Mouse (Mus musculus) heart, adult 2 months (tissue): ENCODE measurements around the gene Rhoc. TPM values are rescaled to one million over a fixed set of nuclear protein-coding genes. Genes with fewer than 3 reads are reported as not detected.
A peak's percentile ranks its signal among the peaks of the same experiment; 100 is the strongest.
"Not testable (repeated sequence)": the region's sequence is repeated elsewhere in the genome, so short reads cannot be mapped to it uniquely, and the experiment has no call there.

Experiments
- DNase-seq, 2 experiments: peaks; one replicate each; pipeline ENCODE4 v3.0.0; 2021
- H3K27ac ChIP-seq: fragments of 200-600 bp; 2 replicates; pipeline ENCODE4 v1.8.1; 2022
- H3K27me3 ChIP-seq: fragments of 200-500 bp; 2 replicates; pipeline ENCODE4 v1.6.1; 2012; ENCODE audit warnings: mild to moderate bottlenecking, low read length, inconsistent platforms, mixed read lengths; ENCODE audit not compliant: control insufficient read depth, insufficient read depth
- H3K36me3 ChIP-seq: fragments of 200-500 bp; 2 replicates; pipeline ENCODE4 v1.6.1; 2012; ENCODE audit warnings: low read length, inconsistent platforms; ENCODE audit not compliant: control insufficient read depth, insufficient read depth
- H3K4me1 ChIP-seq: fragments of 200-500 bp; 2 replicates; pipeline ENCODE4 v1.6.1; 2011; ENCODE audit warnings: low read length; ENCODE audit not compliant: control insufficient read depth, insufficient read depth
- H3K4me3 ChIP-seq: fragments of 200-600 bp; 2 replicates; pipeline ENCODE4 v1.8.1; 2022
- H3K79me2 ChIP-seq: fragments of 200-500 bp; replicated peaks from 2 replicates; pipeline ENCODE4 v1.6.1; 2012; ENCODE audit warnings: mild to moderate bottlenecking, inconsistent platforms, low read length, moderate library complexity, mixed read lengths; ENCODE audit not compliant: control insufficient read depth, insufficient read depth
- H3K9ac ChIP-seq: fragments of 200-500 bp; 2 replicates; pipeline ENCODE4 v1.6.1; 2012; ENCODE audit warnings: low read depth, mild to moderate bottlenecking, control low read depth, inconsistent platforms, low read length, mixed read lengths
- CTCF ChIP-seq: fragments of 200-600 bp; IDR thresholded peaks from 2 replicates; pipeline ENCODE4 v1.8.1; 2022; ENCODE audit warnings: antibody characterized with exemption, mild to moderate bottlenecking, moderate library complexity
- EP300 ChIP-seq: fragments of 200-500 bp; IDR thresholded peaks from 2 replicates; pipeline ENCODE4 v1.6.1; 2011; ENCODE audit warnings: low read depth, low read length, control low read depth; ENCODE audit not compliant: insufficient read depth
- POLR2A ChIP-seq: fragments of 200-500 bp; IDR thresholded peaks from 2 replicates; pipeline ENCODE4 v1.6.1; 2011; ENCODE audit warnings: mild to moderate bottlenecking, low read depth, low read length, control low read depth; ENCODE audit not compliant: insufficient read depth
- WGBS: fragments of 180-500 bp; shearing (Covaris S2); methylation state at CpG from one replicate; pipeline ENCODE4 v1.1.7; 2018; 5-methylcytosine and 5-hydroxymethylcytosine counted together
- intact Hi-C: fragments of 180-260 bp; cut with DNase I; formaldehyde crosslinking; loops from one replicate; pipeline ENCODE4 v1.15.1; 2025
- long read RNA-seq: library from polyadenylated mRNA; stranded (forward); transcript quantifications from one replicate; pipeline ENCODE4 v2.0.0, GENCODE M21; 2021
- polyA plus RNA-seq: library from polyadenylated mRNA; depleted of rRNA; stranded (reverse); fragments of >200 nt; gene quantifications from 2 replicates; pipeline ENCODE4 v1.2.3, GENCODE M21; 2012; rRNA removed
- total RNA-seq, 2 experiments: library from RNA; stranded (reverse); gene quantifications; 2 replicates each; pipeline ENCODE4 v1.2.3; 2021

The Rhoc gene
- 10 to 100 TPM; 83.8 to 89.9 TPM for total RNA-seq
- polyA plus RNA-seq = 85.3 and 101 TPM in 2 replicates
- long read RNA-seq, transcript Rhoc-201 (5 exons, 1,202 nt) = major isoform, 20 of 28 reads
- long read RNA-seq, partial matches to known transcripts = 4 of 28 reads
- long read RNA-seq, other reads (novel, unspliced or antisense) = 1 of 28 reads

- H3K27ac ChIP-seq = peak within 1 kb of the TSS; percentile 96
- no peak for DNase-seq
- H3K27me3 ChIP-seq = no peaks in the 10 kb centered on the region
- intact Hi-C loops = loop anchor here (1.0 to 5.0 kb wide), 3 partner anchors 30 to 179 kb away; partner anchors contain the start of genes Capza1, Mov10 and St7l
- H3K79me2 ChIP-seq = no peaks in the 10 kb centered on the region
- peak within 1 kb of the TSS; percentile 79 for H3K4me3 ChIP-seq
- peaks cover 23% of the 10 kb centered on the region for H3K4me1 ChIP-seq
- peak within 1 kb of the TSS; percentile 80 for H3K9ac ChIP-seq
- 22% methylated on average over 3 of the region's 3 CpGs for WGBS
- TF ChIP-seq CTCF (no peak), EP300 (no peak), POLR2A (no peak)
- peaks cover 5% of the 10 kb centered on the region for H3K36me3 ChIP-seq
Measured at GRCm38 (mm10) chr3:104788075-104788474, at the start of gene Rhoc. Gene Rhoc, plus strand, starts transcription at chr3:104788375.

- H3K27me3 ChIP-seq = no peaks in the 10 kb centered on the region
- no peak overlapping the region for H3K4me3 ChIP-seq
- no peaks in the 10 kb centered on the region for H3K79me2 ChIP-seq
- H3K36me3 ChIP-seq = no peaks in the 10 kb centered on the region
- 96% methylated on average over 3 of the region's 3 CpGs for WGBS
- no peak overlapping the region for H3K27ac ChIP-seq
- no peaks in the 10 kb centered on the region for H3K4me1 ChIP-seq
- intact Hi-C loops = no loop called here
- TF ChIP-seq EP300 (no peak), POLR2A (no peak), CTCF (no peak)
- no peak overlapping the region for H3K9ac ChIP-seq
- no peak for DNase-seq
Measured at GRCm38 (mm10) chr3:104741954-104742353, 46.2 kb upstream of the Rhoc start.

GRCm38 (mm10) chr3:104743161-104743560, 45.0 kb upstream of the Rhoc start:
- Histone ChIP-seq H3K4me1 (no peaks in the 10 kb centered on the region), H3K27ac (no peak overlapping the region), H3K79me2 (no peaks in the 10 kb centered on the region), H3K4me3 (no peak overlapping the region), H3K9ac (no peak overlapping the region), H3K36me3 (no peaks in the 10 kb centered on the region), H3K27me3 (no peaks in the 10 kb centered on the region)
- no peak for DNase-seq
- 54% methylated on average over 1 of the region's 1 CpGs for WGBS
- TF ChIP-seq EP300 (no peak), POLR2A (no peak), CTCF (no peak)
- intact Hi-C loops = no loop called here

DNA sequence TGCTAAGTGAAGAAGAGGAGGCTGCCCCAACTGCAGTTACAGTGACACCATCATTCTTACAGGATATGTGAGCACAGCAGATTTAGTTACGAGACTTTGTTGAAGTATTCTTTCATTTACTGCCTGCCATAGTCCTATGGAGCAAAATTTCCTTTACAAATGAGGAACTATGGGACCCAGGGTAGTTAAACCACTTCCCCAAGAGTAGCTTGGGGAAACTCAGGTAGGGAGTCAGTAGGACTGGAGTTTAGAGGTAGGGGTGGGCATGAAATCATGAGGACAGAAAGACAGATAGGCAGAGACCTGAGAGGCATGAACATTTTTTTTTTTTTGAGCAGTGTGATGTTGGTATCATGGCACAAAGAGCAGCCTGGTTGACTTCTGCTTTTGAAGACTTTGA, 44.3 kb upstream of the Rhoc start:
- no peak overlapping the region for H3K27ac ChIP-seq
- H3K79me2 ChIP-seq = no peaks in the 10 kb centered on the region
- H3K4me3 ChIP-seq = no peak overlapping the region
- 71% methylated on average over 1 of the region's 1 CpGs for WGBS
- no peaks in the 10 kb centered on the region for H3K36me3 ChIP-seq
- no peaks in the 10 kb centered on the region for H3K4me1 ChIP-seq
- TF ChIP-seq EP300 (no peak), POLR2A (no peak), CTCF (no peak)
- no peaks in the 10 kb centered on the region for H3K27me3 ChIP-seq
- no peak overlapping the region for H3K9ac ChIP-seq
- no peak for DNase-seq
- intact Hi-C loops = no loop called here

GRCm38 (mm10) chr3:104752845-104753244, 35.3 kb upstream of the Rhoc start:
- H3K4me3 ChIP-seq, H3K36me3 ChIP-seq, intact Hi-C loops, H3K9ac ChIP-seq, H3K4me1 ChIP-seq, H3K27ac ChIP-seq, H3K27me3 ChIP-seq, H3K79me2 ChIP-seq: not testable (repeated sequence)
- 18% methylated on average over 24 of the region's 25 CpGs for WGBS
- peak in 1 of 2 experiments; percentile 32 for DNase-seq
- peak; percentile 47 for TF ChIP-seq CTCF

DNA sequence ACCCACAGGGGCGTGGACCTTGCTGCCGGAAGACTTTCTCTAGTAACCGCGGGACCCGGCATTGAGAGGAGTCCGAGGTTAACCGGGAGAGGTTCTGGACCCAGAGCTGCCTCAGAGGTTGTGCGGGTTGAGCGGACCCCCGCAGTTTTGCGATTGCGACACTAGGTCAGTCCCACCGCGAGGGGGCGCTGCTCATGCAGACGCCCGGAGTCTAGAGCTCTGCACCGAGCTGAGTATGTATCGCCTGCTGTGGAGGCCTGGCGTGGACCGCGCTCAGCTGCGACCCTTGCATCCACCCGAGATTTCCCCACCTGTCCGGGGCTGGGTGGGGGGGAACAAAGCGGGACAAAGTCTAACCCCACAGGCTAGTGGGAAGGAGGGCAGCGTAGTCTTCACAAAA, 29.8 kb upstream of the Rhoc start:
- DNase-seq = peak; percentile 60 to 77
- Histone ChIP-seq H3K27me3 (0 out of 2 replicates have a peak, but pooled peaks cover 1% of the 10 kb centered on the region), H3K27ac (no peak overlapping the region), H3K9ac (no peak overlapping the region), H3K4me1 (no peaks in the 10 kb centered on the region), H3K36me3 (no peaks in the 10 kb centered on the region), H3K4me3 (peak overlapping the region; percentile 31), H3K79me2 (no peaks in the 10 kb centered on the region)
- WGBS = 3% methylated on average over 27 of the region's 27 CpGs
- intact Hi-C loops = no loop called here
- TF ChIP-seq EP300 (no peak), CTCF (peak; percentile 81), POLR2A (no peak)
